Mouse (Mus musculus) layer of hippocampus, adult 8-10 months (tissue): ENCODE results near the gene Rtkn2. TPM values are rescaled to one million over a fixed set of nuclear protein-coding genes. Genes with fewer than 3 reads are reported as not detected.
"Not testable (repeated sequence)": the region's sequence is repeated elsewhere in the genome, so short reads cannot be mapped to it uniquely, and the experiment has no call there.

Experiments
- DNase-seq, 2 experiments: peaks; one replicate each; pipeline ENCODE4 v3.0.0; 2022; ENCODE audit warnings: low spot score in 2 of 2
- total RNA-seq, 4 experiments: library from RNA; stranded (reverse); gene quantifications; 2 replicates each; pipeline ENCODE4 v1.2.4; 2022

Gene Rtkn2
- total RNA-seq, 4 experiments from 2014 or later, result 5.6 to 8.2 (median 7.0) TPM

DNA sequence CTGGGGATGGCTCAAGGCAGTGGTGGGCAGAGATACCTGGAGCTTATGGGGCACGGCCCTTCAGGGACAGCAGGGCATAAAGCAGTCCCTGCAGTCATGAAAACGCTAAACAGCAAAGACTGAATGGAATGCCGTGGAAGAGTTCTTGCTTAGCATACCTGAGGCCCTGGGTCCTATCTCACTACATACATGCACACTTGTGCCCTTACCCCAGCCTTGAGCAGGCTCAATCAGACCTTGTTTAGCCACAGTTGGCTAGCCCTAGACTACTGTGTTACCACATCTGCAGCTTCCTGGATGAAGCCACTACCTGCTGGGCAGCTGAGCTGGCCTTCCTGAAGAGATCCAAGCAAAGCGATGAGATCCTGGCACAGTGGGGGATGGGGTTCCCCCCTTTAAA lies 93.3 kb downstream of the Rtkn2 start:
- DNase-seq, result no peak

DNA sequence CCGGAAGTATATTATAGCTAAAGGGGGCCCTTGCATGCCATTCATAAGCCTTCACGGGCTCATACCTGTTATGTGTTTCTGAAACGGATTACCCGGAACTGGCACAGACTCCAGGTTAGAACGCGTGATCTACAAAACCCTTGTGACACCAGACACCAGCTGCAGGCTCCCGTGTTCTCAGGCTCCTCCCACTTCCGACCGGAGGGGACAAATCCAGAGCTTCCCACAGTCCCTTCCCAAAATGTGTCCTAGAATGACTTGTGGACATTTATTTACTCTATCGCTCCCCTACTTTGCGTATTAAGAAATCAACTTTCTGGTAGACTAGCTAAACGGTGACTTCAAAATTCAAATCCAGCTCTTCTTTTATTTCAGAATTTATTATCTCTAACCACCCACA lies 94.9 kb downstream of the Rtkn2 start:
- DNase-seq, result no peak

DNA sequence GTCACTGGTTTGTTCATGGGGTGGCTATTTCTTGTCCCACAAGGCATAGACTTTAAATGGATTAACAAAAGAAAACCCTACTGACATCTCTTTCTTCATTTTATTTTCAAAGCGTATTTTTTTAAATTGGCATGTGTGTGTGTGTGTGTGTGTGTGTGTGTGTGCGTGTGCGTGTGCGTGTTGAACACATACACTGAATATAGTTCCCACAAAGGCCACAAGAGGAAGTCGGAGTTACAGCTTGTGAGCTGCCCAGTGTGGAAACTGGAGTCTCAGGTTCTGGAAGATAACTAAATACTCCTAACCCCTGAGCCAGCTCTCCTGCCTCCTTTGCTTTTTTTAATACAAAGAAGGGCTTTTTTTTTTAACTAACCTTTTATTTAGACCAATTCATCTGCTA lies 95.8 kb downstream of the Rtkn2 start:
- DNase-seq, result no peak

DNA sequence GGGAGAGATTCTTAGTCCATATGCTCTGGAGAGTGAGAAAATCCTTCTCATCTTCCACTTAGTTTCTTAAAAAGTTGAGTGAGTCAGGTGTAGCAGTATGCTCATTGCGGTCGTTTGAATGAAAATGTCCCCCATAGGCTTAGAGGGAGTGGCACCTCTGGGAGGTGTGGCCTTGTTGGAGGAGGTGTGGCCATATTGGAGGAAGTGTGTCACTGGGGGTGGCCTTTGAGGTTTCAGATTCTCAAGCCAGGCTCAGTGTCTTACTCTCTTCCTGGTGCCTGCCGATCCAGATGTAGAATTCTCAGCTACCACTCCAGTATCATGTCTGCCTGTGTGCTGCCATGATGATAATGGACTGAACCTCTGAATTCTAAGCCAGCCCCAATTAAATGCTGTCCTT lies 99.3 kb downstream of the Rtkn2 start:
- DNase-seq, result no peak

DNA sequence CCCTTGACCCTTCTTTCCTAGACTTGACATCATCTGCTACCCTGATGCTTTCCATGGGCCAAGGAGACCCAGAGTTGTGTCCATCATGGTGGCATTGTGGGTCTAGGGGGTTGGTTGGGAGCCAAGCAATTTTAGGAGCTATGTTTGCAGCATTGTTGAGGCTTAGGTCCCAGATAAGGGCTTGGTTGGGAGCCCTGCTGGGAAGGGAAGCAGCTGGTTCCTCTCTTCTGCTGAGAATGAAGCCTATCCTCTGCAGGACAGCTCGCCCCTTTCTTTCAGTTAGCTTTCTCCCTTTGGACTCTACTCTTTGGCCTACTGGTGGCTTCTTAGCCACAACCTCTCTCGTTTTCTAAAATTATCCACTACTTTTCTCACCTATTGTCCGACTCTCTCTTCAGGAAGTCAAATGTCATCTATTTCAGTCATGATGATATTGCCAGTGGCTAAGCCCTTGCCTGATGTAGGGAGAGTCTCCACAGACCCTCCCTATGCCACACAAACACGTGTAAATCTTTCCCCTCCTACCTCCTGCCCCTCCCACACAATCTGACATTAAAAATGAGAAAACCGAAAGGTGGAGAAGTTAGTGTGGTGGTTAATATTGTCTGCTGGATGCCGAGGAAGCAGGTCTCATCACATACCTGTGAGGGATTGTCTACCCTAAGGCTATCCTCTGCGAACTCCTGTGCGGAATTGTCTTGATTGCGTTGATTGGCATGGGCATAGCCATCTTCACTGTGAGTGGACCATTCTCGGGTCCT lies 100.7 kb downstream of the Rtkn2 start:
- DNase-seq, result no peak

DNA sequence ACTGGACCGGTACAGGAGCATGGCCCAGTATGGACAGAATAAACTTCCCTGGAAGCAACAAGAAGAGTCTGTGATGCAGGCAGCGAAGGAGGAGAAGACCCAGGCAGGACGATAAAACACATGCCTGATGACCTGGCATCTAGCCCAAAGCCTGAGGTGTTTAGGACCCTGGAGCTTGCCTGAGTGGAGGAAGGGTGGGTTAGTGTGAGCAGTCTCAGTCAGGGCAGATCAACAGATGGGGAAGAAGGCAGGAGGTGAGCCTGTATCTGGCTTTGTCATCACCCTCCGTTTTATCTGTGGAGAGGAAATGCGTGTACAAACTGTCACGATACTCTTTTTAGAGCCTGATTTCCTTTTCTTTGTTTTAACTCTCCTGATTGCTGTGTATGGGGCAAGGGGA lies 102.3 kb downstream of the Rtkn2 start:
- no peak for DNase-seq

DNA sequence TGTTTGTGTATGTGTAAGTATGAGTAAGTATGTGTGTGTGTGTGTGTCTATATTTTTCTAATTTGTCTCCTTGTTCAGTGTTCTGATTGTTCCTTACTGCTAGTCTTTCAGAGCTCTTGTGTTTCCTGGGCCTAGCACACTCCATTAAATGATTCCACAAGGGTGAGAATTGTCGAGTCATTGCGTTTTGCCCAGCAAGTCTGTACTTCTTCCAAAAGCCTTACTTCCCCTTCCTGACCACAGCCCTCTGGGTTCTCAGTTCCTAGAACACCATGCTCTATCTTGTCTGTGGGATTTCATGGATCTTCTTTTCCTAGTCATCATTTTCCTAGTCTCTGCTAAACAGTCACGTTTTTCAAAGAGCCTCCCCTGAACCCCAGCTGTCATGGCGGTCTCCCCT lies 106.2 kb downstream of the Rtkn2 start:
- no peak for DNase-seq

DNA sequence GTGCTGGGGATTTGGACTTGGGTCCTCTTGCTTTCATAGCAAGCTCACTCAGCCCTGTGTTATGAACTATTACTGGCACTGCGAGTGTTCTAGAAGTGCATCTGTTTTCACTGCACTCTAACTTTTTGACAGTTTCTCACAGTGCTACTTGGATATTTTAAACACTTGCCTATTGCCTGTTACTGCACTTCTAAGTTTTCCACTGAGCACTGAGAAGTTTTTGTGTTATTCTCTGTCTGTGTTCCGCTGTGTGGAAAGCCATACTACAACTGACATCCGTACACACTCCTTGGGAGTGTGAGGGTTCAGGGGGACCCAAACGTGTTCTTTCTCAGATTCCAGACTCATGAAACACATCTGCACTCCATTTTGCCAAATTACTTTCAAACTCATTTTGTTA lies 107.6 kb downstream of the Rtkn2 start:
- no peak for DNase-seq

DNA sequence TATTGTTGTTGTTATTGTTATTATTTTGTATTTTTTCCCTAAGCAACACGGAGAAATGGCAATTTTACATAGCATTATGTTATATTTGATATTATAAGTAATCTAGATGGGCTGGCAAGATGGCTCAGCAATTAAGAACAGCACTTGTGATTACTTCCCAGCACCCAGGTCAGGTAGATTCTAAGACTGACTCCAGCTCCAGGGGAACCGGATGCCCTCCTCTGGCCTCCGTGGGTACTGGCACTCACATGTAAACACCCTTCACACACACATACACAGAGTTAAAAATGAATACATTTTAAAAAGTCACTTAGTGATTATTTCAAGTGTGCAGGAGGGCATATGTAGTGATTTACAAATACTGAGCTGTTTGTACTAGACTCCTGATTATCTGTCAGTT lies 108.4 kb downstream of the Rtkn2 start:
- no peak for DNase-seq

DNA sequence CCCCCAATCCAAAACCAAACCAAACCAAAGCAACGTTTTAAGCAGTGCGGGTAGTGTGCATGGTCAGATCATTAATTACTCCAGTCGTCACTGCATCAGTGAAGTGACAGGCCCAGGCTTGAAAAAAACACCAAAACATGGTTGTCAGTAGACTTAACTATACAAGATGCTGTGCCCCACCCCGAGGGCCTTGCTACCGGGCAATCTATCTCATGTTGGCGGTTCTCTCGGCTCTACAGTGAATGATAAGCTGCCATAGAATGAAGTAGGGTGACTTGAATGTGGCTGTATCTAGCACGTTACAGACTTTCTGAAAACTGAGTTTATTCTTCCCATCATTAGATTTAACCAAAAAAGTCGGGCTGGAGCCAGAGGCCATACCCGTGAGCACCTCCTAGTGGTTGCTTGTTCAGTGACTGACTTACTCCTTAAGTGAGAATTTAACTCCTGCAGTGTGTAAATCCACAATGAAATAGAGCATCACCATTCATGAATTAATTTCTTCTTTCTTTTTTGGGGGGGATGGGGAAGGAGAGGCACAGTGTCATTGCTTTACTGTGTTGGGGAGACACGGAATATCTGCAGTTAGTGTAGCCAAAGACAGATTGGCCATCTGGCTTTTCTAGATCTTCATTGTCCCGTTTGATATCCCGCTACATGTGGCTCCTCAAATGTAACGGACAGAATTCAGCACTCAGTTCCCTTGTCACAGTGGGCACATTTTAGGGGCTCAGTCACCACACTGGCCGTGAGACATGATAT lies 110.2 kb downstream of the Rtkn2 start:
- DNase-seq, result no peak

DNA sequence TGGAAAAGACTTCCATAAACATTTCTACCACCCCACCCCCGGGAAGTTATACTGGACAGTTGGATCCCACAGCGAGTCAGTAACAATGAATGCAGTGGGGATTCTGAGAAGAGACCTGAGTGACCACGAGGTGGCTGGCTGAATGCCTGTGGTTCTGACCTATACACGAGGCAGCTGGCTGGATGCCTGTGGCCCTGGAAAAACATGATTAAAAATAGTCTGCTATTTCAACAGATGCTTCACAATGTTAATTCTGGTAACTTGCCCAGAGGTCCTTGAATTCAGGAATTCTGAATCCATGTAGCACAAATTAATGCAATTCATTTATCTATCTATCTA lies 110.8 kb downstream of the Rtkn2 start:
- DNase-seq, result no peak

DNA sequence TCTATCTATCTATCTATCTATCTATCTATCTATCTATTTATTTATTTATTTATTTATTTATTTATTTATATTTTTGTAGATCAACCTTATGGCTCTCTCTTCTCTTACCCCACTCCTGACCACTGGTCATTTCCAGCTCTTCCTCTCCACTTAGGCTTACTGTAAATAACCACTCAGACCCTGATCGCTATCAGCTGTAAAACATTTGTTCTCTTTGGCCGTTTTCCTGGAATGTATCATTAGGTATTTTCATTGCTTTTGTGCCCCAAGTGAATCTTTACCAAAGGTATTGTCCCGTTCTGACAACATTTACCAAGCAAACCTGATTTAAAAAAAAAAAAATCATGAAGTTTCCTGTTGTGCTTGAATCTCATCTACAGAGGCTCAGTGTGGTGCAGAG lies 111.2 kb downstream of the Rtkn2 start:
- no peak for DNase-seq

DNA sequence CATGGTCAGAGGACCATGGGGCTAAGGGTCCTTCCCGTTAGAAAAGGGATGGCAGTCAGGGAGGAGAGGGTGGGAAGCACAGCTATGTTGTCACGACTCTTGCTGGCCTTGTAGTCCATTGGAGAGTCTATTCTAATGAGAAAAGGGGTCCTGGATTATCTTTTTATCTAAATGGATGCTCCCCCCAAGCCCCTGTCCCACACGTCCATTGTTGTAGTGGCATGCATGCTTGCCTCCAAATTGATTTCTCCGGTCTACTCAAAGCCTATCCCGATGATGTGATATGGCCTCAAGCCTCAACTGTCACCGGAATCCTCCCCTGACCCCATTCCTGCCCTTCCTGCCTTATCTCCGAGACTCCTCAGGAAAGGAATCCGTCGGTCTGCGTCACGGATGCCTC lies 111.6 kb downstream of the Rtkn2 start:
- no peak for DNase-seq

DNA sequence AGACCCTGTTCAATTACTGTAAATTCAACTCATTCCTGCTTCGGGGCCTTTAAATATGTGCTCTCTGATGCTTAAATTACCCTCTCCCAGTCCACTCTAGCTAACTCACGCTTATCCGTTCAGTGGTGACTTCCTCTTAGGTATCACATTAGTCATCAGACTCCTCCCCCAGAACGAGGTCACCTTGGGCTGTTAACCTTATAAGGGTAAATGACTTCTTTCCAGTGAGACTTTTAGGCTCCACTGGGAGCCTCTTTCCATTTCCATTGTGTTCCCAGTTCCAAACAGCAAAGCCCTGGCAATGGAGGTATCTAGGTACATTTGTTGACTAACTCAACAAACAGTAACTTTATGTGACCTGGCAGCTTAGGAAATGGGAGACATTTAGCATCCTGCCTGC lies 112.5 kb downstream of the Rtkn2 start:
- no peak for DNase-seq

DNA sequence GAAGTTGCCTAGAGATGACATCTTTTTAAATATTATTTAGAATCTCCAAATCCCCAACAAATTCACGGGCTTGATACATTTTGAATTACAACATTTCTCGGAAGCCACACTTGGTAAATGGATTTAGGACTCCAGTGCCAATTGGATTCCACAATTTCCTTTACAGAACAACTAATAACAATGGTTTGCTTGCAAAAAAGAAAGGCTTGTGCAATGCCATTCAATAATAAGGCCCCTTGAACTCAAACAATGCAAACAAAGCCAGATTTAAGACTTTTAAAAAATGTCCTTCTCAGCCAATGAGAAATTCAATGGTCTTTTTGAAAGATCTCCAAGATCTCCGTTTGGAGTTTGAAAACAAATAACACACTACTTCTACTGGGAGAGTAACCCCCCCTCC lies 114.1 kb downstream of the Rtkn2 start:
- no peak for DNase-seq

DNA sequence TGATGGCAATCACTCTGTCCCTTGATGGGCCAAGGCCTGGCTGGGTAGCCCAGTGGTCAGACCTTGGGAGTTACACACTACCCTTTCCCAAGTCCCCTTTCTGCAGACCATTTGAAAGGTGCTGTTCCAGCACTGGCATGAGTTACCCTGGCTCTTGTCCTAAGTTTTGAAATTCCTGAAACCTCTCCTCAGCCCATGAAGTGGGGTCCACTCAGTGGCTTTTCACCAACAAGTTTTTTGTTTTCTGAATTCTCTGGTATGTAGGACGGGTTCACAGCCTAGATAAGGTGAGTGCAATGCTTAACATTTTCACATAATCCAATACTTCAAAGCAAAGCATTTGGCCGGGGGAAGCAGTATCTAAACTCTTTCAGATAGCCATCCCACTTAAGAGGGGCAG lies 115.8 kb downstream of the Rtkn2 start:
- no peak for DNase-seq

DNA sequence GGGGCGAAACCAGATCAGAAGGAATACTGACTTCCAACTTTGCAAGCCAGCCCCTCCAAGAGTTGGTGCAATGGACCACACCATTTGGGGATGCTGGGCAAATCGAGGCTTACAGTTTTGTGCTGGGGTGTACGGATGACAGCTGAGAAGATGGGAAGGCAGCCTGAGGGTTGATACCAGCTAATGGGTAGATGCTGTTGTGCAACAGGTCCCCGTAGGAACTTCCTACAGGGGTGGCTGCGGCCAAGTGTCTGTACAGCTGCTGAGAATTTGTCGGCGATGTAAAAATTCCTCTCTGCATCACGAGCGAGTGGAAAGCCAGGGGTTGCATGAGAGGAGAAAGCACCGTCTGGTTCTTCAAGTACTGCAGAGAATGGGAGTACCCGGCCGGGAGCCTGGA lies 117.0 kb downstream of the Rtkn2 start:
- no peak for DNase-seq

DNA sequence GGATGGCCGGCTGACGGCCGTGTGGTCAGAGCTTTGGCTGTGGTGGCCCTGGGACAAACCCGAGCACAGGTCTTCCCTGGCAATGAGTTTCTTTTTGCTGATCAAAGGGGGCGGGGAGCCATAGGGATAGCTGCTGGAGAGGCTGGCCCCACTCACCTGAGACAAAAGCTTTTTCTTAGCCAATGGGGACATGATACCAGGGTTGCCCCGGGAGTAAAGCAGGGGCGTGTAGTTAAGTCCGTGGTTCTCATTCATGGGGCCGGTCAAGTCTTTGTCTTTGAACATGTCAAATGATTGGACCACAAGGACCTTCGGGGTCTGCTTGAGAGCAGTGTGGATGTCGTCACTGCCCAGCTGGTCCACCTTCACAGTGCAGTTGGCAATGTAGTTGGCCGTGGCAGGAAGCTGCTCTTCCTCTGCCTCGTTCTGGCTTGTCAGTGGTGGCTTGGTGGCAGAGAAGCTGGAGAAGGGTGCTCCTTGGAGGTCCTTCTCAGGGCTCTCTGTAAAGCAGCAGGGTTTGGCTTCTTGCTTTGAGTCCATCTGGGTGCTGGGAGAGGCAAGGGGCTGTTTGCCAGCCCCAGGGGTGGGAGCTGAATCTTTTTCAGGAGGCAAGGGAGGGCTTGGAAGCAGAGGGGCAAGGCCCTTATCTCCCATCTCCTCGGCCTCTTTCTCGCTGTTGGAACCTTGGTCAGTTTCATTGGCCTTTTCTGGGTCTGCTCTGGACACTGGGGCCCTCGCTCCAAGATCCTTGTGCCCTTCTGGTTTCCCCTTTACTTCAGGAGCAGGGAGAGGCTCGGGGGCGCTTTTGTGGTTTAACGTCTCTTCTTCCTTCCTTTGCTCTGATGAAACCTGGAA lies 118.7 kb downstream of the Rtkn2 start:
- no peak for DNase-seq

DNA sequence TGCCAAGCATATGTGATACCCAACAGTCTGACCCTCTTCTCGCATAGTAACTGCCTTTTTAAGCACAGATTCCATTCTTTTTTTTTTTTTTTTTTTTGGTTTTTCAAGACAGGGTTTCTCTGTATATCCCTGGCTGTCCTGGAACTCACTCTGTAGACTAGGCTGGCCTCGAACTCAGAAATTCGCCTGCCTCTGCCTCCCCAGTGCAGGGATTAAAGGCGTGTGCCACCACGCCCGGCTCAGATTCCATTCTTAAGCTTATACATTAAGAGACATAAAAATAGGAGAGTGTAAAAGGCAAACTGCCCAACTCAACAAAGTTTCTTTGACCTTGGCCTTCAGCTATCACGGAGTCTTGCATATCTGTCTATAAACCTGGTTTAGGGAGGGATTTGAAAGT lies 120.4 kb downstream of the Rtkn2 start:
- not testable (repeated sequence) for DNase-seq

DNA sequence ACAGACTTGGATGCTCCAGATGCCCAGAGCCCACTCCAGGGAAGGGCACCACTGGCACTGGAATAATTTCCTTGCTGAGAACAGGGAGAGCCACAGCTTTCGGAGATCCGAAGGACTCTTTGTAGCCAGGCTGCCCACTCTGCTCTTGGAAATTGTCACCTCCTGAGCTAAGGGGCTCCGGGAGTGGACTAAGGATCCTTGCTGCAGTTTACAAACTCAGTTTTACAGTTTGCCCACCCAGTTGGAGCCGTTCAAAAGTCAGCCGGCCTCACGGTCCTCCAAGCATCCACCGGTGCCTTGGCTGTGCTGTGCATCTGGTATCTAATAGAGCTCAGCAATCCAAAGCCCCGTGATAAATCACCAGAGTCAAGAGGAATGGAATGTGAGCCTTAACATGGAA lies 121.1 kb downstream of the Rtkn2 start:
- no peak for DNase-seq

DNA sequence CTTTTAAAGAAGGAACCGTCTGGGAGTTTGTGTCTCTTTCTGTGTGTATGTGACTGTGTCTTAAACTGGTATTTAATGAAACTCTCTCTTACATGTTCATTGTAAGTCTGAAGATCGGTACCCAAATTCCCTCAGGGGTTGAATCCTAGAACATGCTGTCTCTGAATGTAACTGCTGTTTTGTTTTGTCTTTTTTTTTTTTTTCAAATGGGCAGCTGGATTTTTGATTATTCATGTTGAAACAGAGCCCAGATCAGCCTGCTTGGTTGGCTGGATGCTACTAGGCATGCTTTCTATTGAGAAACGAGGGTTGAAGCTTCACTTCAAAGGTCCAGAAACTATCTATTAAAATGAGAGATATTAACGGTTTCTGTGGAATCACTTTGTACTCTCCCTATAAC lies 121.9 kb downstream of the Rtkn2 start:
- DNase-seq, result no peak

DNA sequence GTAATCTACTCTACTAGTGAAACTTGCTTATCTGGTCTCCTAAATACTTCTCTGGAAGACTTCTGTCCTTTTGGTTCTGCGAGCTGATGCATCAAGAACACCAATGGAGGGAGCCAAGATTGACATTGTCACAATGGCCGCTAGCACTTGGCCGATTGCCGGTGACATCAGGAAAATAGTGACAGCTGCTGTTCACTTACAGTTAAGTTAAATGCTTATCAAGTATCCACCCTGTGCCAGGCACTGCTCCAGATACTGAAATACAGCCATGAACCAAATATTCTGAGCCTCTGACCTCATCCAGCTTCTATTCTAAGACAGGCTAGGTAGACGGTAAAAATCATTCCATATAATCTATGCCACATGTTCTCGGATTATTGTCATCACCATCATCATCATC lies 123.2 kb downstream of the Rtkn2 start:
- DNase-seq, result no peak
